Mouse (Mus musculus) megakaryocyte, embryonic 14.5 days (primary cell): ENCODE measurements around the gene Akp3. TPM values are rescaled to one million over a fixed set of nuclear protein-coding genes. Genes with fewer than 3 reads are reported as not detected.

ENCODE experiments used
- H3K27me3 ChIP-seq: replicated peaks from 2 replicates; pipeline ENCODE3; 2012; ENCODE audit warnings: inconsistent platforms
- H3K36me3 ChIP-seq: replicated peaks from 2 replicates; pipeline ENCODE3; 2012; ENCODE audit warnings: low read length, inconsistent platforms, mixed read lengths
- H3K4me1 ChIP-seq: 2 replicates; pipeline ENCODE4 v1.6.1; 2012; ENCODE audit warnings: inconsistent platforms
- H3K4me3 ChIP-seq: replicated peaks from 2 replicates; pipeline ENCODE3; 2012; ENCODE audit warnings: moderate library complexity, mild to moderate bottlenecking, inconsistent platforms
- H3K9me3 ChIP-seq: 2 replicates; pipeline ENCODE4 v1.6.1; 2012; ENCODE audit warnings: inconsistent platforms
- FLI1 ChIP-seq: IDR thresholded peaks from 2 replicates; pipeline ENCODE4 v1.6.1; 2012; ENCODE audit warnings: low read length, inconsistent platforms, mixed read lengths
- GATA1 ChIP-seq: IDR thresholded peaks from 3 replicates; pipeline ENCODE4 v1.6.1; 2012; ENCODE audit warnings: mixed read lengths, low read length, inconsistent platforms, borderline replicate concordance
- polyA plus RNA-seq: library from polyadenylated mRNA; stranded (reverse); fragments of >175 nt; gene quantifications from 2 replicates; pipeline ENCODE4 v1.2.3, GENCODE M21; 2012; ENCODE audit warnings: low replicate concordance; ENCODE audit not compliant: insufficient read depth

Akp3 gene
- not detected in 2 replicates for polyA plus RNA-seq

GRCm38 (mm10) chr1:87124673-87125072, at the start of gene Akp3:
TSS of gene Akp3 (plus strand) at chr1:87124973.
- H3K4me1 ChIP-seq, result peaks cover 9% of the 10 kb centered on the region; the same call in 1 of the 2 replicates
- TF ChIP-seq GATA1 (no peak), FLI1 (no peak)
- no peak within 1 kb of the TSS for H3K4me3 ChIP-seq
- H3K36me3 ChIP-seq, result no peaks in the 10 kb centered on the region
- peaks cover 64% of the 10 kb centered on the region for H3K27me3 ChIP-seq
- H3K9me3 ChIP-seq, result peaks cover 11% of the 10 kb centered on the region; the same call in 1 of the 2 replicates

GRCm38 (mm10) chr1:87086196-87086595, 38.6 kb upstream of the Akp3 start:
- no peaks in the 10 kb centered on the region; the same call in 1 of the 2 replicates for H3K4me1 ChIP-seq

GRCm38 (mm10) chr1:87086964-87087363, 37.8 kb upstream of the Akp3 start:
- H3K4me3 ChIP-seq, result no peak overlapping the region
- H3K4me1 ChIP-seq, result no peaks in the 10 kb centered on the region; the same call in 1 of the 2 replicates
- no peak for TF ChIP-seq FLI1
- TF ChIP-seq GATA1, result no peak
- H3K36me3 ChIP-seq, result no peaks in the 10 kb centered on the region
- peaks cover 58% of the 10 kb centered on the region for H3K27me3 ChIP-seq
- H3K9me3 ChIP-seq, result 0 out of 2 replicates have a peak, but pooled peaks cover 2% of the 10 kb centered on the region

More at GRCm38 (mm10) chr1:87086196-87086595, 38.6 kb upstream of the Akp3 start:
- no peak overlapping the region for H3K4me3 ChIP-seq
- no peaks in the 10 kb centered on the region for H3K36me3 ChIP-seq
- H3K9me3 ChIP-seq, result 0 out of 2 replicates have a peak, but pooled peaks cover 2% of the 10 kb centered on the region
- H3K27me3 ChIP-seq, result peaks cover 57% of the 10 kb centered on the region
- TF ChIP-seq GATA1 (no peak), FLI1 (no peak)

- Histone ChIP-seq H3K27me3 (peaks cover 60% of the 10 kb centered on the region), H3K9me3 (0 out of 2 replicates have a peak, but pooled peaks cover 2% of the 10 kb centered on the region), H3K4me3 (no peak overlapping the region), H3K4me1 (no peaks in the 10 kb centered on the region; the same call in 1 of the 2 replicates), H3K36me3 (no peaks in the 10 kb centered on the region)
- TF ChIP-seq GATA1, result no peak
Measured at GRCm38 (mm10) chr1:87089251-87089650, 35.5 kb upstream of the Akp3 start.

- no peak within 1 kb of the TSS for H3K4me3 ChIP-seq
- TF ChIP-seq GATA1 (no peak), FLI1 (no peak)
- H3K36me3 ChIP-seq, result no peaks in the 10 kb centered on the region
- H3K27me3 ChIP-seq, result peaks cover 60% of the 10 kb centered on the region
- H3K4me1 ChIP-seq, result no peaks in the 10 kb centered on the region; the same call in 1 of the 2 replicates
- H3K9me3 ChIP-seq, result 0 out of 2 replicates have a peak, but pooled peaks cover 2% of the 10 kb centered on the region
Measured at GRCm38 (mm10) chr1:87089828-87090227, 34.9 kb upstream of the Akp3 start, which contains the start of gene Alppl2. TSS of gene Alppl2 (minus strand) at chr1:87089928.

GRCm38 (mm10) chr1:87095642-87096041, 29.1 kb upstream of the Akp3 start:
- H3K4me3 ChIP-seq, result no peak overlapping the region
- peaks cover 12% of the 10 kb centered on the region; the same call in 1 of the 2 replicates for H3K4me1 ChIP-seq
- no peaks in the 10 kb centered on the region for H3K9me3 ChIP-seq
- H3K27me3 ChIP-seq, result peaks cover 66% of the 10 kb centered on the region
- H3K36me3 ChIP-seq, result no peaks in the 10 kb centered on the region
- no peak for TF ChIP-seq FLI1
- no peak for TF ChIP-seq GATA1

- H3K36me3 ChIP-seq, result no peaks in the 10 kb centered on the region
- peaks cover 77% of the 10 kb centered on the region for H3K27me3 ChIP-seq
- no peaks in the 10 kb centered on the region for H3K9me3 ChIP-seq
- peaks cover 12% of the 10 kb centered on the region; the same call in 1 of the 2 replicates for H3K4me1 ChIP-seq
- TF ChIP-seq FLI1, result no peak
- no peak for TF ChIP-seq GATA1
- H3K4me3 ChIP-seq, result peak overlapping the region; percentile 78
Measured at GRCm38 (mm10) chr1:87098358-87098975, 26.3 kb upstream of the Akp3 start.

- no peaks in the 10 kb centered on the region for H3K9me3 ChIP-seq
- peaks cover 14% of the 10 kb centered on the region; the same call in 1 of the 2 replicates for H3K4me1 ChIP-seq
- TF ChIP-seq GATA1 (no peak), FLI1 (no peak)
- no peak within 1 kb of the TSS for H3K4me3 ChIP-seq
- peaks cover 60% of the 10 kb centered on the region for H3K27me3 ChIP-seq
- H3K36me3 ChIP-seq, result no peaks in the 10 kb centered on the region
Measured at GRCm38 (mm10) chr1:87101411-87101810, 23.4 kb upstream of the Akp3 start, which contains the start of gene Alpi. TSS of gene Alpi (minus strand) at chr1:87101606.

- Histone ChIP-seq H3K9me3 (no peaks in the 10 kb centered on the region), H3K36me3 (no peaks in the 10 kb centered on the region), H3K4me3 (no peak overlapping the region), H3K4me1 (peaks cover 13% of the 10 kb centered on the region; the same call in 1 of the 2 replicates), H3K27me3 (peaks cover 57% of the 10 kb centered on the region)
- no peak for TF ChIP-seq GATA1
- no peak for TF ChIP-seq FLI1
Measured at GRCm38 (mm10) chr1:87102114-87102513, 22.7 kb upstream of the Akp3 start.

GRCm38 (mm10) chr1:87103936-87104335, 20.8 kb upstream of the Akp3 start:
- TF ChIP-seq GATA1 (no peak), FLI1 (no peak)
- Histone ChIP-seq H3K4me3 (no peak overlapping the region), H3K27me3 (peaks cover 48% of the 10 kb centered on the region), H3K9me3 (no peaks in the 10 kb centered on the region), H3K4me1 (peaks cover 7% of the 10 kb centered on the region; the same call in 1 of the 2 replicates), H3K36me3 (no peaks in the 10 kb centered on the region)
